Mouse (Mus musculus) hindbrain, embryonic 14.5 days (tissue): ENCODE data around the gene Plcb3. TPM values are rescaled to one million over a fixed set of nuclear protein-coding genes. Genes with fewer than 3 reads are reported as not detected.

Source experiments
- ATAC-seq: fragments of 200-750 bp; cut with Nextera tagmentation; 2 replicates; pipeline ENCODE4 v1.8.0; 2017; ENCODE audit warnings: moderate number of reproducible peaks, mild to moderate bottlenecking, moderate TSS enrichment, moderate library complexity; ENCODE audit not compliant: low FRiP score
- DNase-seq: peaks from one replicate; pipeline ENCODE4 v3.0.0-alpha.2; 2015; ENCODE audit warnings: low spot score
- H3K27ac ChIP-seq: fragments of 300-500 bp; sonication (generic); 2 replicates; pipeline ENCODE4 v1.5.1; 2014; ENCODE audit warnings: mild to moderate bottlenecking, moderate library complexity
- H3K27me3 ChIP-seq: fragments of 300-500 bp; sonication (generic); 2 replicates; pipeline ENCODE4 v1.6.1; 2014; ENCODE audit warnings: mild to moderate bottlenecking, low read length, mixed read lengths; ENCODE audit not compliant: control insufficient read depth, insufficient read depth
- H3K36me3 ChIP-seq: fragments of 300-500 bp; sonication (generic); replicated peaks from 2 replicates; pipeline ENCODE4 v1.6.1; 2014; ENCODE audit not compliant: control insufficient read depth, insufficient read depth
- H3K4me1 ChIP-seq: fragments of 300-500 bp; sonication (generic); replicated peaks from 2 replicates; pipeline ENCODE4 v1.6.1; 2014; ENCODE audit warnings: antibody characterized with exemption, low read length, mixed read lengths; ENCODE audit not compliant: control insufficient read depth, insufficient read depth
- H3K4me2 ChIP-seq: fragments of 300-500 bp; sonication (generic); replicated peaks from 2 replicates; pipeline ENCODE4 v1.6.1; 2014; ENCODE audit warnings: mild to moderate bottlenecking, moderate library complexity
- H3K4me3 ChIP-seq: fragments of 300-500 bp; sonication (generic); replicated peaks from 2 replicates; pipeline ENCODE4 v1.5.1; 2014; ENCODE audit warnings: mild to moderate bottlenecking, low read length
- H3K9ac ChIP-seq: fragments of 300-500 bp; sonication (generic); 2 replicates; pipeline ENCODE4 v1.6.1; 2014
- H3K9me3 ChIP-seq: fragments of 300-500 bp; sonication (generic); 2 replicates; pipeline ENCODE4 v1.6.1; 2016; ENCODE audit warnings: low read length; ENCODE audit not compliant: control insufficient read depth
- WGBS: fragments of 180-500 bp; shearing (Covaris S2); extraction: QIAGEN DNeasy Blood & Tissue Kit; methylation state at CpG from one replicate; pipeline ENCODE4 v1.1.7; 2014; 5-methylcytosine and 5-hydroxymethylcytosine counted together
- polyA plus RNA-seq: library from polyadenylated mRNA; unstranded; fragments of >200 nt; fragmentation: Nextera tagmentation; extraction: Ambion mirVana; gene quantifications from 2 replicates; pipeline ENCODE4 v1.2.1, GENCODE M21; 2014

The Plcb3 gene
- polyA plus RNA-seq, 1 experiment from 2014 or later: 10.6 TPM

GRCm38 (mm10) chr19:6973581-6974190, 2.6 kb downstream of the Plcb3 start:
- Histone ChIP-seq H3K4me2 (peak overlapping the region; percentile 81), H3K4me1 (peaks cover 22% of the 10 kb centered on the region), H3K9ac (peak overlapping the region; percentile 80), H3K9me3 (no peaks in the 10 kb centered on the region), H3K27ac (0 out of 2 replicates have a peak overlapping the region, but pooled peaks have one; percentile 95), H3K27me3 (peaks cover 20% of the 10 kb centered on the region), H3K36me3 (peaks cover 21% of the 10 kb centered on the region), H3K4me3 (peak overlapping the region; percentile 66)
- ATAC-seq: no peak
- no peak for DNase-seq
- 35% methylated on average over 12 of the region's 12 CpGs for WGBS

- peaks cover 23% of the 10 kb centered on the region for H3K27me3 ChIP-seq
- no peak overlapping the region for H3K9ac ChIP-seq
- no peak for ATAC-seq
- no peaks in the 10 kb centered on the region for H3K9me3 ChIP-seq
- no peak for DNase-seq
- H3K4me2 ChIP-seq: no peak overlapping the region
- WGBS: 80% methylated on average over 13 of the region's 13 CpGs
- H3K36me3 ChIP-seq: peaks cover 8% of the 10 kb centered on the region
- no peak overlapping the region for H3K4me3 ChIP-seq
- H3K27ac ChIP-seq: no peak overlapping the region
- H3K4me1 ChIP-seq: peaks cover 17% of the 10 kb centered on the region
Measured at GRCm38 (mm10) chr19:6972247-6972917, 3.9 kb downstream of the Plcb3 start.

- Histone ChIP-seq H3K9me3 (no peaks in the 10 kb centered on the region), H3K27me3 (peaks cover 23% of the 10 kb centered on the region), H3K36me3 (peaks cover 2% of the 10 kb centered on the region; the same call in 1 of the 2 replicates), H3K4me1 (peaks cover 13% of the 10 kb centered on the region), H3K4me3 (no peak overlapping the region), H3K27ac (no peak overlapping the region), H3K4me2 (no peak overlapping the region), H3K9ac (no peak overlapping the region)
- WGBS: 46% methylated on average over 6 of the region's 6 CpGs
- DNase-seq (no peak), ATAC-seq (no peak)
Measured at GRCm38 (mm10) chr19:6971644-6972043, 4.6 kb downstream of the Plcb3 start.

GRCm38 (mm10) chr19:6970460-6971085, 5.7 kb downstream of the Plcb3 start:
- no peaks in the 10 kb centered on the region for H3K9me3 ChIP-seq
- peak overlapping the region; percentile 47; the same call in 1 of the 2 replicates for H3K4me2 ChIP-seq
- no peaks in the 10 kb centered on the region for H3K36me3 ChIP-seq
- 18% methylated on average over 11 of the region's 11 CpGs for WGBS
- ATAC-seq (no peak), DNase-seq (no peak)
- peak overlapping the region; percentile 20; the same call in 1 of the 2 replicates for H3K9ac ChIP-seq
- no peak overlapping the region for H3K27ac ChIP-seq
- no peak overlapping the region for H3K4me3 ChIP-seq
- peaks cover 9% of the 10 kb centered on the region for H3K4me1 ChIP-seq
- peaks cover 23% of the 10 kb centered on the region for H3K27me3 ChIP-seq

- 2% methylated on average over 55 of the region's 55 CpGs for WGBS
- peak; percentile 6; the same call in 1 of the 2 replicates for ATAC-seq
- Histone ChIP-seq H3K9ac (peak overlapping the region; percentile 52), H3K36me3 (no peaks in the 10 kb centered on the region), H3K27ac (no peak overlapping the region), H3K4me1 (peaks cover 9% of the 10 kb centered on the region), H3K4me3 (peak overlapping the region; percentile 39), H3K9me3 (no peaks in the 10 kb centered on the region), H3K4me2 (peak overlapping the region; percentile 47), H3K27me3 (peaks cover 23% of the 10 kb centered on the region)
- peak; percentile 45 for DNase-seq
Measured at GRCm38 (mm10) chr19:6969665-6970381, 6.4 kb downstream of the Plcb3 start.

DNA sequence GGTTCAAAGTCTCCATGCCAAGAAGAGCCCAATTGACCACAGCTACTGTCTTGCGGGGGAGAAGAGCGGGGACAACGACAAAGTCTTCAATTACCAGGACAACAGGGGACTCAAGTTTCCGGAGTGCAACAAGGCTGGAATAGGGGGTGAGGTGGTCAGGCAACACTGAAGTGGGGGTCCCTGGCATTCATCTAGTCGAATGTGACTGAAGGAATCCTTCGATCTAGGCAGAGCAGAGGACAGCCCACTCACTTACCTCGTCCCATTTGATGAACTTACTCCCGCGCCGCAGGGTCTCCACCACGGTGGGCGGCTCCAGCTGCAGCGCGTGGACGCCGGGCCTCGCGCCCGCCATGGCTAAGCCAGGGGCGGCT, 7.0 kb downstream of the Plcb3 start:
- WGBS: under 1% methylated on average over 20 of the region's 20 CpGs
- no peaks in the 10 kb centered on the region for H3K36me3 ChIP-seq

DNA sequence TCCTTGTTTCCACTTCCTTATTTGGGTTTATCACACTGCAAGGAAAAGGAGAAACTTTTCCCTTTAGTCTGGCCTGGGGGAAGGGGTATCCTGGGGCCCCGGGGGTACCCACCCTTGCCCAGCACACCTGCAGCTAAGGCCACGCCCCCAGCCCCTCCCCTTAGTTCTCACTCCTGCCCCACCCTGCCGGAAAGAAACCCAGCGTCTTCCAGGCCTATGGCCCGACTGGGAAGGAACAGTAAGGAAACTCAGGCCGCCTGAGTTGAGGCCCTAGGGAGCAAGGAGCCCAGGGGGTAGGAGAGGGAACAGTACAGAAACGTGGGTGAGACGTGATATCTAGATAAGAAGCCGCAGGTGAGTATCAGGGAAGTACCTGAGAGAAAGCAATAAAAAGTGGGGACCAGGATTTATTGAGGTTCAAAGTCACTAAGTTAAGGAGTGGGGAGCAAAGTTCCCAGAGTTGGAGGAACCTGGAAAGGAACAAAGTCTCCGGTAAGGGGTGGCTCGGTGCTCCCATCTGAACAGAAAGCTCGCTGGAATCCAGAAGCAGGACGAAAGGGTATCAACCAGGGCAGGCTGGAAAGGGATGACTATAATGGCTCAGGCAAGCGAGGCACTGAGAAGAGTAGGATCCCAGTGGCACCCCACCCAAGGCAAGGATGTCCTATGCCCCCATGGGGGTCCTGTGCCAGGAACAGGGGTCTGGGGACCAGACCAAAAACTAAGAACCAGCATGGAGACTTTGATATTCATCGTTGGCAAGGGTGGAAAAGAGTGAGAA, 7.6 kb downstream of the Plcb3 start:
- ATAC-seq (no peak), DNase-seq (no peak)
- no peak overlapping the region; the same call in 1 of the 2 replicates for H3K9ac ChIP-seq
- peaks cover 9% of the 10 kb centered on the region for H3K4me1 ChIP-seq
- peak overlapping the region; percentile 47 for H3K4me2 ChIP-seq
- H3K9me3 ChIP-seq: no peaks in the 10 kb centered on the region
- no peaks in the 10 kb centered on the region for H3K36me3 ChIP-seq
- H3K4me3 ChIP-seq: peak overlapping the region; percentile 39
- WGBS: 17% methylated on average over 15 of the region's 15 CpGs
- H3K27me3 ChIP-seq: peaks cover 23% of the 10 kb centered on the region
- H3K27ac ChIP-seq: no peak overlapping the region

More for the DNA sequence above, 7.0 kb downstream of the Plcb3 start:
- Histone ChIP-seq H3K9ac (peak overlapping the region; percentile 52), H3K9me3 (no peaks in the 10 kb centered on the region), H3K27me3 (peaks cover 23% of the 10 kb centered on the region), H3K4me3 (peak overlapping the region; percentile 39), H3K4me1 (peaks cover 9% of the 10 kb centered on the region), H3K27ac (no peak overlapping the region), H3K4me2 (peak overlapping the region; percentile 47)
- ATAC-seq (no peak), DNase-seq (no peak)

- Histone ChIP-seq H3K4me3 (no peak overlapping the region), H3K36me3 (peaks cover 19% of the 10 kb centered on the region; the same call in 1 of the 2 replicates), H3K4me1 (peaks cover 9% of the 10 kb centered on the region), H3K27ac (no peak overlapping the region), H3K4me2 (no peak overlapping the region), H3K9ac (no peak overlapping the region), H3K9me3 (no peaks in the 10 kb centered on the region), H3K27me3 (no peaks in the 10 kb centered on the region)
- WGBS: 83% methylated on average over 10 of the region's 10 CpGs
- ATAC-seq (no peak), DNase-seq (no peak)
Measured at GRCm38 (mm10) chr19:6956461-6956860, 19.8 kb downstream of the Plcb3 start.
